Mouse (Mus musculus): ENCODE results near the gene Epo. TPM values are rescaled to one million over a fixed set of nuclear protein-coding genes. Genes with fewer than 3 reads are reported as not detected.

Epo gene
- polyA plus RNA-seq, 1 experiment from 2014 or later: 0.80 TPM

DNA sequence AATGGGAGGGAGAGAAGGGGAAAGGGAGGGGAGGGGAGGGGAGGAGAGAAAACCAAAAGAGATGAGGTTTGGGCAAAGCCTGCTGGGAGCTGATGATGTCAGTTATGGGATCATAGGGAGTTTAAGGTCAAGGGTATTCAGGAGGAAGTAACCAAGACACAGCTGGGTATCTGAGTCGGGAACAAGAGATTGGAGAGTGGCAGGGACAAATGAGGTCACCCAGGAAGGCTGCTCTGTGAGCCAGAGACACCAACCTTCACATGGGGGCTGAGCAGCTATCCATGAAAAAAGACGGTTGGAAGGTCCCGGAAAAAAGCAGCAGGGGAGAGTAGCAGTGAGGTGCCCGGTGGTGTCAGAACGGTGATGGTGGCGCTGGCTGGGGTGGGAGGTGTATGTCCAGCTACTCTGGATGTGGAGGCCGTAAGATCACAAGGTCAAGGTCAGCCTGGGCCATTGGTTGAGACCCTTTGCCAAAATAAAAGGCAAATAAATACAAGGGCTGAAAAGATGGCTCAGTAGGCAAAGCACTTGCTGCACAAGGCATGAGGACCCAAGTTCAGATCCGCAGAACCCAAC lies 35.3 kb upstream of the Epo start:
- 83% methylated on average over 8 of the region's 8 CpGs for WGBS
- no peaks in the 10 kb centered on the region for H3K27me3 ChIP-seq (replicated peaks; ENCODE audit: control insufficient read depth, insufficient read depth, low read length)
- H3K27ac ChIP-seq (ENCODE audit: low read depth): no peak overlapping the region
- no peak overlapping the region for H3K9ac ChIP-seq (ENCODE audit: low read length)
- H3K9me3 ChIP-seq (ENCODE audit: control insufficient read depth, low read length): no peaks in the 10 kb centered on the region
- H3K4me2 ChIP-seq (ENCODE audit: low read length): no peak overlapping the region
- no peaks in the 10 kb centered on the region for H3K36me3 ChIP-seq (ENCODE audit: control insufficient read depth, insufficient read depth, low read length)
- DNase-seq (ENCODE audit: low spot score): no peak
- H3K4me3 ChIP-seq (ENCODE audit: low read depth, low read length): no peak overlapping the region
- no peak for ATAC-seq (replicated peaks; ENCODE audit: low FRiP score, low TSS enrichment, low read depth)
- 0 out of 2 replicates have a peak, but pooled peaks cover 2% of the 10 kb centered on the region for H3K4me1 ChIP-seq (replicated peaks; ENCODE audit: control insufficient read depth, insufficient read depth, low read length)

- WGBS: 92% methylated on average over 5 of the region's 5 CpGs
- no peak overlapping the region for H3K4me2 ChIP-seq (ENCODE audit: low read length)
- 0 out of 2 replicates have a peak, but pooled peaks cover 2% of the 10 kb centered on the region for H3K4me1 ChIP-seq (replicated peaks; ENCODE audit: control insufficient read depth, insufficient read depth, low read length)
- ATAC-seq (replicated peaks; ENCODE audit: low FRiP score, low TSS enrichment, low read depth) (no peak), DNase-seq (ENCODE audit: low spot score) (no peak)
- no peaks in the 10 kb centered on the region for H3K9me3 ChIP-seq (ENCODE audit: control insufficient read depth, low read length)
- H3K4me3 ChIP-seq (ENCODE audit: low read depth, low read length): no peak overlapping the region
- H3K27me3 ChIP-seq (replicated peaks; ENCODE audit: control insufficient read depth, insufficient read depth, low read length): no peaks in the 10 kb centered on the region
- H3K9ac ChIP-seq (ENCODE audit: low read length): no peak overlapping the region
- no peak overlapping the region for H3K27ac ChIP-seq (ENCODE audit: low read depth)
- no peaks in the 10 kb centered on the region for H3K36me3 ChIP-seq (ENCODE audit: control insufficient read depth, insufficient read depth, low read length)
Observed at GRCm38 (mm10) chr5:137566416-137566815, 33.4 kb upstream of the Epo start.

DNA sequence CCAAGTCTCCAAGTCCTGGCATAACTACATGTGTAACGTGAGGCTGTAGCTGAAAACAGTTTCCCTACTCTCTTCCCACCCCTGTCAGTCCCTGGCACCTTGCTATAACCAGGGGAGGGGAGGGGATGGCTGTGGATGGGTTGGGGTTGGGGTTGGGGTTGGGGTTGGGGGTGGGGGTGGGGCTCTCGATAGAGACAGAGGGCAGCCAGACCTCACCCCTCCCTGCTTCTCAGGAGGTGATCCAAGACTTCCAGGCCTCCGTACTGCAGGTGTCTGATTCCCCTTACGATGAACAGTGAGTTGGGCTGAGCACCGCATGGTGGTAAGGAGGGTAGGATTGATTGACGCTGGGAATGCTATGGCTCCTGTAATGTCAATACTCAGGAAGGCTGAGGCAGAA lies 32.7 kb upstream of the Epo start:
- no peak overlapping the region for H3K4me3 ChIP-seq (ENCODE audit: low read depth, low read length)
- no peaks in the 10 kb centered on the region for H3K36me3 ChIP-seq (ENCODE audit: control insufficient read depth, insufficient read depth, low read length)
- no peak overlapping the region for H3K4me2 ChIP-seq (ENCODE audit: low read length)
- ATAC-seq (replicated peaks; ENCODE audit: low FRiP score, low TSS enrichment, low read depth): no peak
- no peak for DNase-seq (ENCODE audit: low spot score)
- no peak overlapping the region for H3K27ac ChIP-seq (ENCODE audit: low read depth)
- H3K9me3 ChIP-seq (ENCODE audit: control insufficient read depth, low read length): no peaks in the 10 kb centered on the region
- H3K9ac ChIP-seq (ENCODE audit: low read length): no peak overlapping the region
- H3K27me3 ChIP-seq (replicated peaks; ENCODE audit: control insufficient read depth, insufficient read depth, low read length): no peaks in the 10 kb centered on the region
- H3K4me1 ChIP-seq (replicated peaks; ENCODE audit: control insufficient read depth, insufficient read depth, low read length): 0 out of 2 replicates have a peak, but pooled peaks cover 2% of the 10 kb centered on the region
- 72% methylated on average over 6 of the region's 6 CpGs for WGBS

GRCm38 (mm10) chr5:137562965-137563364 lies 29.9 kb upstream of the Epo start:
- Histone ChIP-seq H3K9ac (ENCODE audit: low read length) (no peak overlapping the region), H3K27ac (ENCODE audit: low read depth) (no peak overlapping the region), H3K9me3 (ENCODE audit: control insufficient read depth, low read length) (no peaks in the 10 kb centered on the region), H3K4me2 (ENCODE audit: low read length) (no peak overlapping the region), H3K36me3 (ENCODE audit: control insufficient read depth, insufficient read depth, low read length) (no peaks in the 10 kb centered on the region), H3K4me1 (replicated peaks; ENCODE audit: control insufficient read depth, insufficient read depth, low read length) (no peaks in the 10 kb centered on the region), H3K27me3 (replicated peaks; ENCODE audit: control insufficient read depth, insufficient read depth, low read length) (no peaks in the 10 kb centered on the region), H3K4me3 (ENCODE audit: low read depth, low read length) (no peak overlapping the region)
- 76% methylated on average over 10 of the region's 10 CpGs for WGBS
- ATAC-seq (replicated peaks; ENCODE audit: low FRiP score, low TSS enrichment, low read depth) (no peak), DNase-seq (ENCODE audit: low spot score) (no peak)

- Histone ChIP-seq H3K4me3 (ENCODE audit: low read depth, low read length) (no peak overlapping the region), H3K36me3 (ENCODE audit: control insufficient read depth, insufficient read depth, low read length) (no peaks in the 10 kb centered on the region), H3K27ac (ENCODE audit: low read depth) (no peak overlapping the region), H3K4me2 (ENCODE audit: low read length) (no peak overlapping the region), H3K9ac (ENCODE audit: low read length) (no peak overlapping the region), H3K9me3 (ENCODE audit: control insufficient read depth, low read length) (no peaks in the 10 kb centered on the region), H3K27me3 (replicated peaks; ENCODE audit: control insufficient read depth, insufficient read depth, low read length) (no peaks in the 10 kb centered on the region), H3K4me1 (replicated peaks; ENCODE audit: control insufficient read depth, insufficient read depth, low read length) (no peaks in the 10 kb centered on the region)
- no peak for ATAC-seq (replicated peaks; ENCODE audit: low FRiP score, low TSS enrichment, low read depth)
- WGBS: 64% methylated on average over 6 of the region's 6 CpGs
- no peak for DNase-seq (ENCODE audit: low spot score)
Observed at GRCm38 (mm10) chr5:137561556-137561955, 28.5 kb upstream of the Epo start.

DNA sequence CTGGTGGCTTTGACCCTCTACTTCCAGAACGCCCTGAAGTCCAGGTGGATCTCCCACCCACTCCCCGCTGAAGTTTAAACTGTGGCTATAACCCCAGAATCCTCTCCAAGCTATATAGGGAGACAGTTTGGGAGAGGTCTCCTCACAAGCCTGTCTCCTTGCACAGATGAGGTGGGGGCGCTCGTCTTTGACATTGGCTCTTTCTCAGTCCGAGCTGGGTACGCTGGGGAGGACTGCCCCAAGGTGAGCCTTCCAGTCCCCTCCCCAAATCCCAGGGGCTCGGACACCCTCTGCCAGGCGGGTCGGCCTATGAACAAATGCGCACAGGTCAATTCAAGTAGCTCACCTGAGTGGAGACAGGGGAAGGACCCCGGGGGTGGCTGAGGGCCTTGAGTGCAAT lies 20.9 kb upstream of the Epo start:
- H3K27me3 ChIP-seq (replicated peaks; ENCODE audit: control insufficient read depth, insufficient read depth, low read length): peaks cover 17% of the 10 kb centered on the region
- no peaks in the 10 kb centered on the region for H3K9me3 ChIP-seq (ENCODE audit: control insufficient read depth, low read length)
- H3K4me1 ChIP-seq (replicated peaks; ENCODE audit: control insufficient read depth, insufficient read depth, low read length): no peaks in the 10 kb centered on the region
- ATAC-seq (replicated peaks; ENCODE audit: low FRiP score, low TSS enrichment, low read depth): no peak
- no peaks in the 10 kb centered on the region for H3K36me3 ChIP-seq (ENCODE audit: control insufficient read depth, insufficient read depth, low read length)
- no peak overlapping the region for H3K4me3 ChIP-seq (ENCODE audit: low read depth, low read length)
- no peak overlapping the region for H3K27ac ChIP-seq (ENCODE audit: low read depth)
- 40% methylated on average over 11 of the region's 11 CpGs for WGBS
- no peak for DNase-seq (ENCODE audit: low spot score)
- no peak overlapping the region for H3K9ac ChIP-seq (ENCODE audit: low read length)
- no peak overlapping the region; the same call in 1 of the 2 replicates for H3K4me2 ChIP-seq (ENCODE audit: low read length)

DNA sequence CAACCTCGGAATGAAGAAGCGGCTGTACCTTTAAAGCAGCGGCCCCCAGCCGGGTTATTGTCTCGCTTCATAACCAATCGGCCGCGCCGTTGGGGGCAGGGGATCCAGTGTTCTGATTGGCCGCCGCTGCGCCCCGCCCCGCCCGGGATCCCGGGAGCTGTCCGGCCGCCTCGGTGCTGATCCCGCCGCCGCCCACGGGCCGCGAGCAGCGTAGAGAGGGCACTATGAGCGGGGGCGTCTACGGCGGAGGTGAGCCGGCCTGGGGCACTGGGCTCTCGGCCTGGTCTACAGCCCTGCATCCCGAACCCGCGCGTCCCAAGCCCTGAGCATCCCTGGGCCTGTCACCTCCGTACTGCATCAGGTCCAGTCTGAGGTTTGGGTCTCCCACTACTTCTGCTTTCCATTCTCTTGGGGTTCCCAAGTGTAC lies 20.4 kb upstream of the Epo start, which contains the start of gene Actl6b:
Gene Actl6b (plus strand): TSS at position 107 of the 427 bp plus-strand sequence.
- Histone ChIP-seq H3K27ac (ENCODE audit: low read depth) (no peak within 1 kb of the TSS), H3K4me1 (replicated peaks; ENCODE audit: control insufficient read depth, insufficient read depth, low read length) (no peaks in the 10 kb centered on the region), H3K9ac (ENCODE audit: low read length) (no peak within 1 kb of the TSS), H3K36me3 (ENCODE audit: control insufficient read depth, insufficient read depth, low read length) (no peaks in the 10 kb centered on the region), H3K4me2 (ENCODE audit: low read length) (peak within 1 kb of the TSS; percentile 43), H3K9me3 (ENCODE audit: control insufficient read depth, low read length) (no peaks in the 10 kb centered on the region), H3K27me3 (replicated peaks; ENCODE audit: control insufficient read depth, insufficient read depth, low read length) (peaks cover 17% of the 10 kb centered on the region), H3K4me3 (ENCODE audit: low read depth, low read length) (peak within 1 kb of the TSS; percentile 15)
- 2% methylated on average over 36 of the region's 37 CpGs for WGBS
- DNase-seq (ENCODE audit: low spot score) (peak; percentile 91), ATAC-seq (replicated peaks; ENCODE audit: low FRiP score, low TSS enrichment, low read depth) (peak; percentile 87)

DNA sequence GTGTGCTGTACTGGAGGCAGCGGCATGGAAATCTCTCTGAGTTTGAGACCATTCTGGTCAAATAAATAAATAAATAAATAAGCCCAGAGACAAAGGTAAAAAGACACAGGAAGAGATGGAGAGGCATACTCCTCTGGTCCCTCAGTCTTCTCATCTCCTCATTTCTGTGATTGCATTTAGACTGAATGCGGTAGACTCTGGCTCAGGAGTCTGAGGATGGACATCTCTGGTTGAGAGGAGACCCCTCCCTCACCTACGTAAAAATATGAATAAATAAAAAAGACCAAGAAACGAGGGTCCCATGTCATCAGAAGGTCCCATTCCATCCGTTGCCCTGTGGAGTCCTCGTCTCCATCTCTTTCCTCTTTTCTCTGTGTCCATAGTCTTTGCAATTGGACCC lies 20.0 kb upstream of the Epo start:
- no peaks in the 10 kb centered on the region for H3K36me3 ChIP-seq (ENCODE audit: control insufficient read depth, insufficient read depth, low read length)
- H3K9me3 ChIP-seq (ENCODE audit: control insufficient read depth, low read length): no peaks in the 10 kb centered on the region
- H3K4me2 ChIP-seq (ENCODE audit: low read length): peak overlapping the region; percentile 43
- H3K4me3 ChIP-seq (ENCODE audit: low read depth, low read length): peak overlapping the region; percentile 15
- DNase-seq (ENCODE audit: low spot score) (no peak), ATAC-seq (replicated peaks; ENCODE audit: low FRiP score, low TSS enrichment, low read depth) (no peak)
- no peak overlapping the region for H3K27ac ChIP-seq (ENCODE audit: low read depth)
- H3K4me1 ChIP-seq (replicated peaks; ENCODE audit: control insufficient read depth, insufficient read depth, low read length): no peaks in the 10 kb centered on the region
- peaks cover 17% of the 10 kb centered on the region for H3K27me3 ChIP-seq (replicated peaks; ENCODE audit: control insufficient read depth, insufficient read depth, low read length)
- no peak overlapping the region for H3K9ac ChIP-seq (ENCODE audit: low read length)
- WGBS: 27% methylated on average over 6 of the region's 6 CpGs

DNA sequence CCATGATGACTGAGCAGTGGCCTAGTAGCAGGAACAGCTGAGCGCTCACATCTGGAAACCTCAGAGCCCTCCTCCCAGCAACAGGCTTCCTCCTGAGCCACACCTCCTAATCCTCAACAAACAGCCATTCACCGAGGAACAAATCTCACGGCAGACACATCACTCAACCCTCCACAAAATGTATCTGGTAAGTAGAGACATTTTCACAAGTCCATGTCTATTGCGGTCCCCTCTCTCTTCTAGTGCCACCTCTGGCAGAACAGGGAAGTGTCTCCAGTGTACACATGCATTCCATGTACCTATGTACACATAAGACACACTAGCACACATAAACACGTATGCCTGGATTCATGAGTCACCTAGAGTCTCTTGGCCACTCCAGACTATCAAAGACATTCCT lies 18.1 kb upstream of the Epo start:
- DNase-seq (ENCODE audit: low spot score) (no peak), ATAC-seq (replicated peaks; ENCODE audit: low FRiP score, low TSS enrichment, low read depth) (no peak)
- no peak overlapping the region for H3K4me2 ChIP-seq (ENCODE audit: low read length)
- H3K27me3 ChIP-seq (replicated peaks; ENCODE audit: control insufficient read depth, insufficient read depth, low read length): peaks cover 17% of the 10 kb centered on the region
- H3K4me3 ChIP-seq (ENCODE audit: low read depth, low read length): no peak overlapping the region
- no peak overlapping the region for H3K9ac ChIP-seq (ENCODE audit: low read length)
- no peaks in the 10 kb centered on the region for H3K4me1 ChIP-seq (replicated peaks; ENCODE audit: control insufficient read depth, insufficient read depth, low read length)
- H3K36me3 ChIP-seq (ENCODE audit: control insufficient read depth, insufficient read depth, low read length): no peaks in the 10 kb centered on the region
- WGBS: 65% methylated on average over 5 of the region's 5 CpGs
- H3K27ac ChIP-seq (ENCODE audit: low read depth): no peak overlapping the region
- no peaks in the 10 kb centered on the region for H3K9me3 ChIP-seq (ENCODE audit: control insufficient read depth, low read length)

Data from intestine, embryonic 14.5 days (tissue).